Mouse (Mus musculus) bone marrow, adult 2 months (tissue): Measurements from ENCODE around the gene Tmprss3.

Experiments used
- CTCF ChIP-seq: fragments of 200-500 bp; IDR thresholded peaks from 2 replicates; pipeline ENCODE4 v1.5.1; 2011; ENCODE audit warnings: low read length, control low read depth; ENCODE audit not compliant: control insufficient read depth, insufficient read depth
- POLR2A ChIP-seq: fragments of 200-500 bp; IDR thresholded peaks from 2 replicates; pipeline ENCODE4 v1.6.1; 2011; ENCODE audit warnings: low read depth, mild to moderate bottlenecking, control low read depth, low read length, borderline replicate concordance; ENCODE audit not compliant: control insufficient read depth

- TF ChIP-seq CTCF: no peak
- no peak for TF ChIP-seq POLR2A
These were observed 2.5 kb downstream of the Tmprss3 start for GRCm38 (mm10) chr17:31196283-31196682.
